Mouse (Mus musculus): ENCODE results near the gene Lin54.

GRCm38 (mm10) chr5:100501267-100501666, 828 bp upstream of the Lin54 start:
- TF ChIP-seq CTCF (IDR thresholded peaks at IDR 0.05; ENCODE audit: low read depth) (no peak), EP300 (optimal IDR thresholded peaks at IDR 0.05) (no peak)
